Mouse (Mus musculus) lung, adult 2 months (tissue): ENCODE measurements around the gene Mfrp.

Experiments used
- CTCF ChIP-seq: fragments of 200-500 bp; IDR thresholded peaks from 2 replicates; pipeline ENCODE4 v1.5.1; 2011; ENCODE audit warnings: mild to moderate bottlenecking, low read length, control low read depth; ENCODE audit not compliant: insufficient read depth
- POLR2A ChIP-seq: fragments of 200-500 bp; IDR thresholded peaks from 2 replicates; pipeline ENCODE4 v1.6.1; 2011; ENCODE audit warnings: low read depth, mild to moderate bottlenecking, control low read depth, low read length, borderline replicate concordance; ENCODE audit errors: extremely low read depth

DNA sequence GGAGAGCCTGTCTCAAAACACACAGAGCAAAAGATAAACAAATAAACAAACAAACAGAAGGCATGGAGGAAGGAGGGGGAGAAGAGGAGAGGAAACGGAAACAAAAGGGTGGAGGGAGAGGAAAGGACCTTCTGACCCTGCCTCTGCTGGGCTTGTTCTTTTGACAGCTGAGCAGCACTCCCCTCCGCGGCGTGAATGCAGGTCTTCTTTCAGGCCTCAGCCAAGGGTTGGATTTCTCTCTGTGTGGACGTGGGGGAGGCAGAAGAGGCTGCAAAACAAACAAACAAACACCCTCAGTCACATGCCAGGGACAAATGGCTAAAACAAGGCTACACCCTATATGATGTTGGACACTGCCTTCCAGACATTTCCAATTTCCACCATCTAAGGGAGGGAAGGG, 23.5 kb downstream of the Mfrp start:
- TF ChIP-seq POLR2A (no peak), CTCF (no peak)
